Mouse (Mus musculus) limb, embryonic 14.5 days (tissue): ENCODE results near the gene Sgcd. TPM values are rescaled to one million over a fixed set of nuclear protein-coding genes. Genes with fewer than 3 reads are reported as not detected.

Source experiments
- ATAC-seq: fragments of 200-750 bp; cut with Nextera tagmentation; 2 replicates; pipeline ENCODE4 v1.8.0; 2017; ENCODE audit warnings: low read depth, moderate number of reproducible peaks, moderate TSS enrichment; ENCODE audit not compliant: low FRiP score
- DNase-seq: peaks from one replicate; pipeline ENCODE4 v3.0.0-alpha.2; 2015; ENCODE audit warnings: low spot score
- H3K27ac ChIP-seq: fragments of 300-500 bp; sonication (generic); replicated peaks from 2 replicates; pipeline ENCODE4 v1.5.1; 2014; ENCODE audit warnings: low read depth, mild to moderate bottlenecking, low read length, moderate library complexity, mixed read lengths
- H3K27me3 ChIP-seq: fragments of 300-500 bp; sonication (generic); 2 replicates; pipeline ENCODE4 v1.6.1; 2014; ENCODE audit warnings: low read length, mixed read lengths; ENCODE audit not compliant: control insufficient read depth, insufficient read depth
- H3K36me3 ChIP-seq: fragments of 300-500 bp; sonication (generic); 2 replicates; pipeline ENCODE4 v1.6.1; 2014; ENCODE audit warnings: mild to moderate bottlenecking, low read length, moderate library complexity, mixed read lengths; ENCODE audit not compliant: control insufficient read depth, insufficient read depth
- H3K4me1 ChIP-seq: fragments of 300-500 bp; sonication (generic); 2 replicates; pipeline ENCODE4 v1.6.1; 2014; ENCODE audit warnings: antibody characterized with exemption, low read length, mixed read lengths; ENCODE audit not compliant: control insufficient read depth, insufficient read depth
- H3K4me2 ChIP-seq: fragments of 300-500 bp; sonication (generic); replicated peaks from 2 replicates; pipeline ENCODE4 v1.6.1; 2014; ENCODE audit warnings: low read depth, mild to moderate bottlenecking, low read length, moderate library complexity; ENCODE audit not compliant: severe bottlenecking
- H3K4me3 ChIP-seq: fragments of 300-500 bp; sonication (generic); replicated peaks from 2 replicates; pipeline ENCODE4 v1.5.1; 2014; ENCODE audit warnings: low read length
- H3K9ac ChIP-seq: fragments of 300-500 bp; sonication (generic); 2 replicates; pipeline ENCODE4 v1.6.1; 2014; ENCODE audit warnings: mild to moderate bottlenecking, low read depth, low read length, moderate library complexity; ENCODE audit not compliant: severe bottlenecking
- H3K9me3 ChIP-seq: fragments of 300-500 bp; sonication (generic); 2 replicates; pipeline ENCODE4 v1.6.1; 2016; ENCODE audit warnings: low read length; ENCODE audit not compliant: control insufficient read depth
- POLR2A ChIP-seq: fragments of 200-500 bp; IDR thresholded peaks from 2 replicates; pipeline ENCODE4 v1.8.0; 2012; ENCODE audit warnings: inconsistent platforms, mild to moderate bottlenecking, moderate library complexity, borderline replicate concordance; ENCODE audit not compliant: insufficient read depth, insufficient read length; ENCODE audit errors: extremely low read depth
- WGBS: fragments of 180-500 bp; shearing (Covaris S2); extraction: QIAGEN DNeasy Blood & Tissue Kit; methylation state at CpG from one replicate; pipeline ENCODE4 v1.1.7; 2014; 5-methylcytosine and 5-hydroxymethylcytosine counted together
- polyA plus RNA-seq, 2 experiments: library from polyadenylated mRNA; depleted of rRNA in 1 of 2; stranded (reverse) in 1 of 2; unstranded in 1 of 2; fragments of >200 nt; fragmentation: Nextera tagmentation in 1 of 2; extraction: Ambion mirVana in 1 of 2; gene quantifications; 2 replicates each; pipeline versions ENCODE4 v1.2.1 to v1.2.3; 2012 to 2014

The Sgcd gene
- polyA plus RNA-seq, 2 experiments = 9.4 to 14.3 TPM

DNA sequence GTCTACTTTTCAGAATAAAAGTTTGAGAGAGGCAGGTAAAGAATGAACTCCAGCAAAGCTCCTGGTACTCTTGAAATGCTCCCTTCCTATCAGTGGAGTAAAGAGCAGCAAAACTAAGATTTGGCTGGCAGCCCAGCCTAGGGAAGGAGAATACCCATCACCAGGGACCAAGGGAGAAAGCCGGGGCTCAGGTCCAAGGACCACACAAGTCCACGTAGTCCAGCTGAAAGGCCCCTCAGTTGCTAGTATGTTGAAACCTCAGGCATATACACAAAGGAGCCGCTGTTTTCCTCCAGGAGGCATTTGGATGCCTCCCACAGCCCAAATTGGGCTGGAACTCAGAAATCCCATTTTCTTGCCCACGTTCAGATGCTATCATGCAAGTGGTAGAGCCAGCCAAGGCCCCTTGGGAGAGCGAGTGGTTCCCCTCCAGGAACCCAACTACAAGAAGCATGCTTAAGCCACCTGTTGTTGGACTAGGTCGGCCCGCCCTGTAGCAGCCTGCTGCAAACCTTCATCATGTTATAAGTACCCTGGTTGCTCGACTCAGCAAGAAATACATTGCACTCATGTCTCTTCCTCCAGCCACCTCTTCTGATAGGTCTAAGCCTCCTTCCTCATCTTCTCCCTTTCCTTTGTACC is 1.4 kb downstream of the Sgcd start:
- peaks cover 29% of the 10 kb centered on the region for H3K27me3 ChIP-seq
- no peak overlapping the region for H3K27ac ChIP-seq
- TF ChIP-seq POLR2A = no peak
- ATAC-seq (no peak), DNase-seq (peak; percentile 11)
- H3K9ac ChIP-seq = no peak overlapping the region
- peak overlapping the region; percentile 64 for H3K4me3 ChIP-seq
- WGBS = 58% methylated on average over 8 of the region's 8 CpGs
- peak overlapping the region; percentile 95 for H3K4me2 ChIP-seq
- H3K36me3 ChIP-seq = no peaks in the 10 kb centered on the region
- H3K4me1 ChIP-seq = 0 out of 2 replicates have a peak, but pooled peaks cover 4% of the 10 kb centered on the region
- no peaks in the 10 kb centered on the region for H3K9me3 ChIP-seq

DNA sequence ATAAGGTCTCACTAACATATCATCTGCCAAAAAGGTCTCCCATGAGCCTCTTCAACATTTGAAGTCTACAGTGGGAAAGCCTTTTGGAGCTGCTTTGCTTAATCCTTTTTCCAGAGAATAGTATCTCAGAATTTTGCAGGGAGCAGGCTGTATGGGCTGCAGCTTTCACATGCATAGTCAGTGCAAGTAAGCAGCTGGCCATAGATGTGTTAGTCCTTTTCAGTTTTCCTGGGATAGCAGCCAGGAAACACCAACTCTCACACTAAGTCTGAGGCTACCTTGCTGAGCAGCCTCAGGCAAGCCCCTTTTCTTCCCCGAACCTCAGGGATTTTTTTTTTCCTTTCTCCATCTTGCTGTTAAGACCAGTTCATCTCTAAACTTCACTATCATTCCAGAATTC is 6.6 kb downstream of the Sgcd start:
- 0 out of 2 replicates have a peak, but pooled peaks cover 2% of the 10 kb centered on the region for H3K4me1 ChIP-seq
- H3K36me3 ChIP-seq = no peaks in the 10 kb centered on the region
- H3K4me2 ChIP-seq = no peak overlapping the region
- H3K27me3 ChIP-seq = peaks cover 4% of the 10 kb centered on the region
- H3K27ac ChIP-seq = no peak overlapping the region
- no peak overlapping the region for H3K4me3 ChIP-seq
- TF ChIP-seq POLR2A = no peak
- WGBS = 44% methylated on average over 1 of the region's 1 CpGs
- no peak overlapping the region for H3K9ac ChIP-seq
- ATAC-seq (no peak), DNase-seq (peak; percentile 24)
- no peaks in the 10 kb centered on the region for H3K9me3 ChIP-seq

DNA sequence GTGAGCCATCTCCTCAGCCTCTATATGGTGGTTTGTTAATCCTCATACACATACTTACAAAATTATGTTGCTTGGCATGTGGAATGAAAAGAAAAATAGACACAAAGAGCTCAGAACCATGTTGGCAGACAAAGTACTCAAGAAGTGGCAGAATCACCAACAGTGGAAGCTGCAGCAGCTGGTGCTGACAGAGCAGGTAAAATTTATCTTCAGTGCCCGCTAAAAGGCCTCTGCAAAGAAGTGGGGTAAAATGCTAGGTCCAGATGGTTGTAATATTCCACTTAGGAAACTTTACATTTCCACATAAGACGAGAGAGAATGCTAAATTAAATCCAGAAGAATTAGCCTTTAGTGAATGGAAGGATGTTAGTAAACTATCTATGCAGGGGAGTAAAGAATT is 7.7 kb downstream of the Sgcd start:
- H3K27ac ChIP-seq = no peak overlapping the region
- H3K4me2 ChIP-seq = no peak overlapping the region
- no peaks in the 10 kb centered on the region for H3K27me3 ChIP-seq
- no peak overlapping the region for H3K4me3 ChIP-seq
- H3K36me3 ChIP-seq = no peaks in the 10 kb centered on the region
- DNase-seq = no peak
- TF ChIP-seq POLR2A = no peak
- no peak overlapping the region for H3K9ac ChIP-seq
- no peak for ATAC-seq
- H3K4me1 ChIP-seq = no peaks in the 10 kb centered on the region
- 19% methylated on average over 2 of the region's 2 CpGs for WGBS
- H3K9me3 ChIP-seq = no peaks in the 10 kb centered on the region

DNA sequence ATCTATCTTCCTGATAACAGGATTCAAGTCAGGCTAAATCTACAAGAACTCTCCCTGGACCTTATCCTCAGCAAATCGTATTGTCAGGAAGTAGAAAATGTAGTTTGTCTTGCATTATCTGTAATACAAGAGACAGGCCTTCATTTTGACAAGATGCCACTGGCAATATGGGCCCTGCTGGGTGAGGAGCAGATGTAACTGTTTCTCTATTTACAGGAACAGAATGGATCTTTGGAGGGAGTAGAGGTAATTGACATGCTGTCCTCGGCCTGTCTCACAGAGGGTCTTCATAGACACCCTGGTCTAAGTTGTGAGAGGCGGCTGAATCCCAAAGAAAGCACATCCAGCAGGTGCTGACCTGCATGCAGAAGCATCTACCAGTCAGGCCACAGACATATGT is 35.5 kb downstream of the Sgcd start:
- no peak overlapping the region for H3K9ac ChIP-seq
- ATAC-seq (no peak), DNase-seq (no peak)
- no peak overlapping the region for H3K27ac ChIP-seq
- no peaks in the 10 kb centered on the region for H3K27me3 ChIP-seq
- TF ChIP-seq POLR2A = no peak
- H3K4me3 ChIP-seq = no peak overlapping the region
- 70% methylated on average over 3 of the region's 3 CpGs for WGBS
- H3K36me3 ChIP-seq = no peaks in the 10 kb centered on the region
- H3K9me3 ChIP-seq = no peaks in the 10 kb centered on the region
- H3K4me2 ChIP-seq = no peak overlapping the region
- no peaks in the 10 kb centered on the region for H3K4me1 ChIP-seq

DNA sequence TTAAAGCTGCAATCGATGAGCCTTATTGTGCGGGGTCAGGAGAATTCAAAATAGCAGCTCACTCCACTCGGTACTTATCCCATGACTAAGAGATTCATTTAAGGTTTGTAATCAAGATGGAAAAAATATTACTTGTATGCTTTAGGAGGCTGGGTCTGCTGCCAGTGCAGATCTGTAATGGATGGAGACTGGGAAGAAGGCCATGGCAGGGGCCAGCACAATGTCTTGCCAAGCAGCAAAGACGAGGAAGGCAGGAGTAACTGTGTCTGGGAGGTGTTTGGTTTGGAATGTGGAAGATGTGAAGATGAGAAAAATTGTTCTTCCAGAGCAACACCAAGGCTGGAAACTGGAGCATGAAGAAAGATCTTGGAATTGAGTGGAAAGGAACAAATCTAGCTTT is 36.4 kb downstream of the Sgcd start:
- ATAC-seq (no peak), DNase-seq (no peak)
- no peak for TF ChIP-seq POLR2A

DNA sequence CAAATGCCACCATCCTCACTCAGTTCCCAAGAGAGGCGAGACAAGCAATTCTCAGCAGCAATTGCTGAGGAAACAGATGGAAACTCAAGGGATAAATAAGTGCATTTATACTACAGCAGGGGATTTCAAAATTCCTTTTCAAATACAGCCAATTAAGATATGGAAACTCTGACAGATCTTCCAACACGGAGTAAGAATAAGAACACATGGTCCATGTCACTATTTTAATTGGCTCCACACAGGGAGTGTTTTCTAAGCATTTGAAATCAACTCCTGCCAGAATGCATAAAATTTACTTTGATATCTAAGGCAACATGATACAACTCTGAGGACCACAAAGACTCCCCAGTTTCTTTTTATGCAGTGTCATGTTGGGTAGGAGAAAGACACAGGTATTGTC is 49.0 kb downstream of the Sgcd start:
- Histone ChIP-seq H3K36me3 (no peaks in the 10 kb centered on the region), H3K27ac (no peak overlapping the region), H3K9me3 (no peaks in the 10 kb centered on the region), H3K9ac (no peak overlapping the region), H3K27me3 (no peaks in the 10 kb centered on the region), H3K4me3 (no peak overlapping the region), H3K4me1 (no peaks in the 10 kb centered on the region), H3K4me2 (no peak overlapping the region)
- 62% methylated on average over 2 of the region's 2 CpGs for WGBS
- no peak for ATAC-seq
- no peak for DNase-seq
- TF ChIP-seq POLR2A = no peak

More for the DNA sequence above, 36.4 kb downstream of the Sgcd start:
- Histone ChIP-seq H3K27me3 (no peaks in the 10 kb centered on the region), H3K4me3 (no peak overlapping the region), H3K27ac (no peak overlapping the region), H3K9ac (no peak overlapping the region), H3K9me3 (no peaks in the 10 kb centered on the region), H3K4me2 (no peak overlapping the region), H3K4me1 (no peaks in the 10 kb centered on the region), H3K36me3 (no peaks in the 10 kb centered on the region)
- WGBS = 82% methylated on average over 4 of the region's 4 CpGs
